Mouse (Mus musculus) liver, embryonic 14 days (tissue): ENCODE results near the gene Rbm17. TPM values are rescaled to one million over a fixed set of nuclear protein-coding genes. Genes with fewer than 3 reads are reported as not detected.

ENCODE experiments used
- polyA plus RNA-seq: library from polyadenylated mRNA; depleted of rRNA; stranded (reverse); fragments of >200 nt; gene quantifications from 2 replicates; pipeline ENCODE4 v1.2.3, GENCODE M21; 2012; rRNA removed

The Rbm17 gene
- 67.1 and 73.9 TPM in 2 replicates for polyA plus RNA-seq

DNA sequence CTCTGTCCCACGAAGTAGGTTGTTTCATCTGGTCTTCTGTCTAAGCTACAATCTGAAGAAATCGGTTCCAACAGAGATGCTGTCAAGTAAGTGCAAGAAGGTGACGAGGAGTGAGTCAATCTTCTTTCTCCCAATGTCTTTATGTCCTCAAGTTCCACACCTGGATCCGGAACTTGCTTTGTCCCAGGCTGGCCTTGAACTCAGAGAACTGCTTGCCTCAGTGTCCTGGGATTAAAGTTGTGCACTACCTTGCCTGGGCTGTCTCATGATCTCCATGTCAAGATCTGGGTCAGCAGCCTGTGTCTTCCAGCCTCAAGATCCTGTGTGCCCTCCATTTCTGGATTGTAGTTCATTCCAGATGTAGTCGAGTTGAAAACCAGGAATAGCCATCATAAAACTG is at the start of gene Rbm17:
TSS of gene Rbm17 (minus strand) at position 101 of the 400 bp plus-strand sequence.

DNA sequence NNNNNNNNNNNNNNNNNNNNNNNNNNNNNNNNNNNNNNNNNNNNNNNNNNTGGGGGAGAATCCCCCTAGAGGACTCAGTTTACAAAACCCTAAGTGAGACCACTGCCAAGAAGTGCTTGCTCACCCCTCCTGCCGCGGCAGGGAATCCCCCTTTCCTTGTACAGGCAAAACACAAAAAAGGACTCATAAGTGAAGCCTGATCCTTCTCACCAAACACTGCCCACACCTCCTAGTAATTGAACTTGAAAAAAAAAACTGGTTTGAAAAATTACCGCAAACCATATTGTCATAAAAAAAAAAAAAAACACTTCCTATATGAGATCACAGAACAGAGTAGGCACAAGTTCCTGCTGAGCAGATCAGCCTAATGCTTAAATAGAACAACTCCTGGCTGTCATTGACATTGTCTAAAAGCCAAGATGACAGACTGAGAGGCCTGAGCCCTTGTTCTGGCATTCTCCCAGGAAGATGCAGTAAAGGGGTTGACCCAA is 38.5 kb upstream of the Rbm17 start, which contains the start of gene Il2ra:
TSS of gene Il2ra (plus strand) at position 357 of the 491 bp plus-strand sequence.

DNA sequence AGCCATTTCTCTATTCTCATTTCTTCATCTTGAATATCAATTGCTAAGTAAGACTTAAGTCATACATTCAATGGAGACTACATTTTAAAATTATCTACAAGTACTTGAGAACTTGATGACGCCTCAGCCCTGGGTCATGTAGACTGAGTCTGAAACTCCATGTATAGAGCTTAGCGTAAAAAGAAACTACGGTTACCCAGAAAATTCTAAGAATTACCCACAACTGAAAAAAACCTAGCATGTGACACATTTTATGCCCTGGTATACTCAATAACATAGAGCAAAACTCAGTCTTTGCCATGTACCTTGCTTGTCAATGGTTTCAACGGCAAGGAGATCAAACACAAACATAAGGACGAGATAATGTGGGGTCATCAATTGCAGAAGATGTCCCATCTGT is 21.9 kb upstream of the Rbm17 start, which contains the start of gene Gm17490:
TSS of gene Gm17490 (minus strand) at position 375 of the 400 bp plus-strand sequence.

DNA sequence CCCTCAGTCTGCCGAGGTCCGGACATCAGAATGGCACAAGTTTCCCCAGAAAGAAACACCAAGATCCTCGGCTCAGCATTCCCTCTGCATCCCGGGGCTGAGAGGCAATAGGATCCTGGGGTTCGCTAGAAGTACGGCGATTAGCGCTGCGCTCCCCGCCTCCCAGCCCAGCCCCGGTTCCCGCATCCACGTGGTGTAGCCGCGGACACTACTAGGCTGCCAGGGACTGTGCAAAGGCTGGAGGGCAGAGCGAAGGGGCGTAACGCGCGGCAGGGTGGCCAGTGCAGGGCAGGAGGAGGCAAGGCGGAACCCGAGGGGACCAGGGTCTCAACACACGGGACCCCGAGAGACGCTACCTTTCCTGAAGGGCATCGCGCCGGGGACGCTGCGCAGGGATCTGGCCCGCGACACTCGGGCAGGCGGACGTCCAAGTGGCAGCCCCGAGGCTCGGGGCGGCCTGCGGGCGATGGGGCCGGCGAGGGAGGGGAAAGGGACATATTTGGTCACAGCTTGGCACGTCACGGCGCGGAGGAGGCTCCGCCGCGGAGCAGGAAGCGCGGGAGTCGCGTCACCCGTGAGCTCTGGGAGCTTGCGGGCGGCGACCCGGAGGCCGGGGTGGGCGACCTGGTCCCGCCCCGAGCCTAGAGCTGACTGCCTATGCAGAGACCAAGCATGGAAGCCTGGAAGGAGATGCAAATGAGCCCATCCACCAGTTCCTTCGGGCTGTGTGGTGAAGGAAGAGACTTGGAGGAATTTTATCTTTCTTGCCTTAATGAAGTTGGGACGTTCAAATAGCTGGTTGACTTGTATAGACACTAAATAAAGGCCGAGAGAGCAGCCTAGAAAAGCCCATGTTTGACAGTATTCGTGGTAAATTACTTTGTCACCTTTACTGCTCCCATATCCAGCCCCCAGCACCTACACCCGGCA is 50.2 kb downstream of the Rbm17 start, which contains the start of gene Pfkfb3:
TSS of gene Pfkfb3 (minus strand) at position 607 of the 930 bp plus-strand sequence.

Other genes with a start within 250 kb of the Rbm17 start
- gene Pfkfb3, start 50.1 kb downstream of the Rbm17 start, polyA plus RNA-seq = 4.0 and 5.5 TPM in 2 replicates
- gene Gm17490, start 22.1 kb upstream of the Rbm17 start, polyA plus RNA-seq = not detected in 2 replicates
- not detected in 2 replicates for gene Il2ra, start 38.7 kb upstream of the Rbm17 start, polyA plus RNA-seq
- gene Il15ra, start 101.1 kb upstream of the Rbm17 start, polyA plus RNA-seq = 5.2 and 5.9 TPM in 2 replicates
- 12.7 and 13.7 TPM in 2 replicates for gene Fbh1, start 173.4 kb upstream of the Rbm17 start, polyA plus RNA-seq
- 21.3 and 22.2 TPM in 2 replicates for gene Ankrd16, start 173.7 kb upstream of the Rbm17 start, polyA plus RNA-seq